Mouse (Mus musculus) adrenal gland, postnatal 36 days (tissue): Measurements from ENCODE around the gene Ece1. TPM values are rescaled to one million over a fixed set of nuclear protein-coding genes. Genes with fewer than 3 reads are reported as not detected.
A peak's percentile ranks its signal among the peaks of the same experiment; 100 is the strongest.
"Not testable (repeated sequence)": the region's sequence is repeated elsewhere in the genome, so short reads cannot be mapped to it uniquely, and the experiment has no call there.

Experiments used
- DNase-seq, 2 experiments: peaks; one replicate each; pipeline ENCODE4 v3.0.0; 2021; ENCODE audit warnings: mixed read lengths in 1 of 2
- total RNA-seq, 2 experiments: library from RNA; stranded (reverse); gene quantifications; 2 replicates each; pipeline ENCODE4 v1.2.3; 2021

Ece1 gene
- total RNA-seq, 2 experiments from 2014 or later = 256 to 280 TPM

DNA sequence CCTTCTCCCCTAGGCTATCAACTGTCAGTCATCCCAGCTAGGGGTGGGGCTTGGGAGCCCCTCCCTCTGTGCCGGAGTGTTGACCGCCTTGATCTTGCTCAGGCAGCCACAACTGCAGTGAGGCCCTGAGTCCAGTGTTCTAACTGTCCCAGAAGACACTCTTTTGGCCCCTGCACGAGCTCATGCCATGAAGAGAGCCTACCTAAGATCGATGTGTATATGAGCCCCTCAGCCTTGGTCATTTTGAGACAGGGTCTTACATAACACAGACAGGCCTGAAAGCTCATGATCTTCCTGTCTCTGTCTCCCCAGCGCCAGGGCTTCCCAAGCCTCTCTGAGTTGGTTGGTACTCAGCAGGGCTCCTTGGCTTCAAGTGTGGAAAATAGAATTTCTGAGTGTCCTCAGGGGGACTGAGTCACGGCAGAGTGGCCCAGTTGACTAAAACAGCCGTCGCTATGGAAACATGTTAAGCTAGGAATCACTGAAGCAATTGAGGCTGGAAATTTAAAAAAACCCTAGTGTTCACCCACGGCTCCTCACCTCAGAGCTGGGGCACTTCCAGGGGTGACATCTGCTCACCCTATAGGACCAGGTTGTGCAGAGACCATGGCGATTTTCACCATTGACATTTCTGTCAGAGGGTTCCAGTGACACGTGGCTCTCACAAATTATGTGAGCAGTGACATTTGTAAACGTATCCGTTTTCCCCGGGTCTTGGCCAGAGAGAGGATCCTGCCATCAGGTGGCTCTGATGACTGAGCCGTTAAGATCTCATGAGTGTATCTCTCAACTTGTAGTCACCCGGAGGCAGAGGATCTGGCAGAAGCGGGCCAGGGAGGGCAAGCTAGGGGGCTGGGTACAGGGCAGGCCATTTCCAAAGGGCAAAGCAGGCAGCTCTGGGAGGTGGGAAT, 80.1 kb downstream of the Ece1 start:
- peak; percentile 67 to 74 for DNase-seq

- no peak for DNase-seq
These were observed 80.9 kb downstream of the Ece1 start for GRCm38 (mm10) chr4:137942782-137943486.

DNA sequence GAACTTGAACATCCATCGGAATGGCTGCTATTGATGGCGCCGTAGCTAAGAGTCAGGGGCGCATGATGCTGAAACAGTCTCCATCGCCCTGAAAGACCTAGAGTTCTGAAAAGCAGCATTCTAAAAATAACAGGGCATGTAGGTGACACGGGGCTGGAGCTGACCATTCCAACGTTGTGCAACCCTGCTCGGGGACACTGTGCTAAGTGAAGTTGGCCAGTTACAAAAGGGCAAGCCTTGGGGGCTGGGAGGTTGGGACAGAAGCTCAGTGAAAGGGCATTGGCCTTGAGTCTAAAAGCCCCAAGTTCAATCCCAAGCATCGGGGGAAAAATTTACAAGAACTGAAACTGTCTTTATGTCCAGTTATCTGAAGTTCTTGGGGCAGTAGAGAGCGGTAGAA, 81.5 kb downstream of the Ece1 start:
- peak; percentile 67 to 76 for DNase-seq

GRCm38 (mm10) chr4:137945376-137945775, 83.3 kb downstream of the Ece1 start:
- no peak for DNase-seq

- no peak for DNase-seq
These were observed 84.4 kb downstream of the Ece1 start for GRCm38 (mm10) chr4:137946419-137946818.

DNA sequence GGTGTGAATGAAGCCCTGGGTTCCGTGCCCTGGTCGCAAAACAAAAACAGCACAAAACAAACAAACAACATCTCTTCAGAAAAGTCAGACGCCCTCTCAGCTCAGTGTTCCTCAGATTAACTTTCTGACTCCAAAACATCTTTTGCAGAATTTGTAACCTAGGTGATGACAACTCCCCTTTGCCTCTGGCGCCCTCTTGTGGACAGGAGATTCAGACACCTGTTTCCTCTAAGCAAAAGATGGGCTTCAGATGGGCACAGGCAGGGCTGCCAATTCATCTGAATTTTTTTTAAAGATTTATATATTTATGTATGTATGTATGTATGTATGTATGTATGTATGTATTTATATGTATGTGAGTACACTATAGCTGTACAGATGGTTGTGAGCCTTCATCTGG, 90.8 kb downstream of the Ece1 start:
- DNase-seq = peak; percentile 81 to 83

DNA sequence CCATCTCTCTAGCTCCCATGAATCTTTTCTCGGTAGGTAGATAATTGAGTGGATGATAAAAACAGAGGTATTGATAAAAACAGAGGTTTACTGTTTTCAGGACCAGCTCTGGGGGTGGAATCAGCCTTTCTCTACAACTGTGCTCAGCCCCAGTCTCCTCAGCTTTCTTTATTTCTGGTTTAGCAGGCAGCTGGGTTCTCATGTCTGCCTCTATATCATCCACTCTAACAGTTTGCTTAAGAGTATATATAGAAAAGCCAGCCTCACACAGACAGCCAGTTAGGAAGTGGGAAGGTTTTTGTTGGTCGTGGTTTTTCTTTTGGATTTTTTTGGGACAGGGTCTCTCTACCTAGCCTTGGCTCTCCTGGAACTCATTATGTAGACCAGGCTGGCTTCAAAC, 92.1 kb downstream of the Ece1 start:
- DNase-seq = no peak

- DNase-seq = peak in 1 of 2 experiments; percentile 41
These were observed 92.9 kb downstream of the Ece1 start for GRCm38 (mm10) chr4:137954926-137955396.

DNA sequence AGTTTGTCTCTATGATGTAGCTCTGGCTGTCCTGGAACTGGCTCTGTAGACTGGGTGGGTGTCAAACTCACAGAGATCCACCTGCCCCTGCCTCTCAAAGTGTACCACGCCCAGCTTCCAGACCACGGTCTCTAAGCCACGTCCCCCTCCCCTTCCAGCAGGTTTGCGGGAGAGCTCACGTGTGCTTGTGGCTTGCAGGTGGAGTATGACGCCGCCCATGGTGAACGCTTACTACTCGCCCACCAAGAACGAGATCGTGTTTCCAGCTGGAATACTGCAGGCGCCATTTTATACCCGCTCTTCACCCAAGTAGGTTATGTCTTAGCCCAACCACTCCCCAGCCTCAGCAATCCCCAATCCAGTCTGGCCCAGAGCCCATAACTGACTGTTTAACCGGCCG, 94.2 kb downstream of the Ece1 start:
- DNase-seq = no peak

DNA sequence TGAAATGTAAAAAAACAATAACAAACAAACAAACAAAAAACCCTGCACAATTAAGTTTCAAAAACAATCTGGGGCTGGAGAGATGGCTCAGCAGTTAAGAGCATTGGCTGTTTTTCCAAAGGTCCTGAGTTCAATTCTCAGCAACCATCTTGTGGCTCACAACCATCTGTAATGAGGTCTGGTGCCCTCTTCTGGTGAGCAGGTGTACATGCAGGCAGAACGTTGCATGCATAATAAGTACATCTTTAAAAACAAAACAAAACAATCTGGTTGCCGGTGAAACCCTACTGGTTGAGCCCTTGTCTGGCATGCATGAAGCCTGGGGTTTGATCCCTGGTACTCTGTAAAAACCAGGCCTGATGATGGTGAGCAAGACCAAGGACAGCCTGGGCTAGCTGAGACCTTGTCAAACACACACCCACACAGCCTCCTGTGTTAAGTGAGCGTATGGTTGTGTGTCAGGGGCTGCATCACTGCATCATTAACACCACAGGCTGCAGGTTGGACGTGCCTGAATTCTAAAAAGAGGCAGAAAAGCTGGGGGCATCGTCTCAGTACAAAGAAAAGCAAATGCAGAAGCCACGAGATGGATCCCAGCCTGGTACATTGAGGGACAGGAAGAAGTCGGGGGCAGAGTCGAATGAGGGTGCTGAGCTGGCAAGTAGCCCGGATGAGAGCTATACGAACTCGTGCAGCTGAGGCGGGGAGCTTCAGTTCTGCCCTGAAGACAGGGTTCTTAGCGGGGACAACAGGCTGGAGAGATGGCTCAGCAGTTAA, 98.0 kb downstream of the Ece1 start:
- DNase-seq = no peak

GRCm38 (mm10) chr4:137960757-137961156, 98.7 kb downstream of the Ece1 start:
- peak; percentile 58 for DNase-seq

GRCm38 (mm10) chr4:137962643-137963350, 100.8 kb downstream of the Ece1 start:
- no peak for DNase-seq

DNA sequence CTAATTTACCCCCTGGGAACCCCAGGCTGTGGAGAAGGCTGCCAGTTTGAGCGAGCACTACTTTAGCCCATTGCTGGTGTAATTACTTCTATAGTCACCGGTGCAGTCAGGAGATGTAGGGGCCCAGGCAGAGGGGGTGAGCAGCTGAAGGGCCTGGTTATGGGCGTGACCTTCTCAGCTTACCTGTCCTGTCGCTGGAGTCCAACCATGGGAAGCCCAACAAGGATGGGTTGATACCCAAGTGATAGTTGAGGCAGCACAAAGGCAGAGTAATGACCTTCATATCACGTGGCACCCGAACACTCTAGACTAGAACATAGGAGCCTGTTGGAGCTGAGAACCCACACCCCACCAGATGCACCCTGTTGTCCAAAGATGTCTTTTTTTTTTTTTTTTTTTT, 101.4 kb downstream of the Ece1 start:
- no peak for DNase-seq

GRCm38 (mm10) chr4:137963881-137964584, 102.0 kb downstream of the Ece1 start:
- peak; percentile 85 to 87 for DNase-seq

GRCm38 (mm10) chr4:137964585-137964930, 102.5 kb downstream of the Ece1 start:
- DNase-seq = no peak

DNA sequence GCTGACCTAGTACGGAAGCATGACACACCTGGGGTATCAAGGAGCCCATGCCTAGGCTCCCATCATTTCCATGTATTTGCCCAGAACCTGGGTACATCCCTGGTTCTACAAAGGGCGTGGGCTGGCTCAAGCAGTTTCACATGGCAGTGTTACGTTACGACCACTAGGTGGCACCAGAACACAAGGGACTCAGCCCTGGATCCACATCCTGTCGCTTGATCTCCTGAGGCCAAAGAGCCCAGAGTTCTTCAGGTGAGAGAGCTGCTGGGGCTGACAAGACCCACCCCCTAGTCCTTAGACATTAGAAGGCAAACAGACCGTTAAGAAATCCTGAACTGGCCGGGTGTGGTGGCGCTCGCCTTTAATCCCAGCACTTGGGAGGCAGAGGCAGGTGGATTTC, 106.2 kb downstream of the Ece1 start:
- DNase-seq = peak; percentile 71 to 73

GRCm38 (mm10) chr4:137970623-137971199, 108.7 kb downstream of the Ece1 start:
- not testable (repeated sequence) for DNase-seq

- DNase-seq = not testable (repeated sequence)
These were observed 112.9 kb downstream of the Ece1 start for GRCm38 (mm10) chr4:137974856-137975432.

GRCm38 (mm10) chr4:137979066-137979644, 117.1 kb downstream of the Ece1 start:
- DNase-seq = not testable (repeated sequence)

GRCm38 (mm10) chr4:137982869-137983268, 120.8 kb downstream of the Ece1 start:
- no peak for DNase-seq
